Mouse (Mus musculus) cortical plate, adult 2 months (tissue): ENCODE results near the gene Limch1. TPM values are rescaled to one million over a fixed set of nuclear protein-coding genes. Genes with fewer than 3 reads are reported as not detected.

Experiments
- H3K27ac ChIP-seq: fragments of 200-500 bp; 2 replicates; pipeline ENCODE4 v1.5.1; 2012; ENCODE audit warnings: low read length, control low read depth, inconsistent platforms; ENCODE audit not compliant: insufficient read depth
- H3K4me1 ChIP-seq: fragments of 200-500 bp; 2 replicates; pipeline ENCODE4 v1.6.1; 2011; ENCODE audit warnings: low read length; ENCODE audit not compliant: control insufficient read depth, insufficient read depth
- H3K4me3 ChIP-seq: fragments of 200-500 bp; 2 replicates; pipeline ENCODE4 v1.5.1; 2011; ENCODE audit warnings: mild to moderate bottlenecking, low read length, control low read depth; ENCODE audit not compliant: insufficient read depth
- CTCF ChIP-seq: fragments of 200-500 bp; IDR thresholded peaks from 2 replicates; pipeline ENCODE4 v1.5.1; 2011; ENCODE audit warnings: mild to moderate bottlenecking, control low read depth, low read length; ENCODE audit not compliant: insufficient read depth; ENCODE audit errors: extremely low read depth
- POLR2A ChIP-seq: fragments of 200-500 bp; IDR thresholded peaks from 2 replicates; pipeline ENCODE4 v1.6.1; 2011; ENCODE audit warnings: mild to moderate bottlenecking, low read length, control low read depth; ENCODE audit not compliant: insufficient read depth; ENCODE audit errors: extremely low read depth
- polyA plus RNA-seq: library from polyadenylated mRNA; depleted of rRNA; stranded (reverse); fragments of >200 nt; gene quantifications from 2 replicates; pipeline ENCODE4 v1.2.3, GENCODE M21; 2012

Limch1 gene
- polyA plus RNA-seq, 1 experiment = 56.3 TPM

DNA sequence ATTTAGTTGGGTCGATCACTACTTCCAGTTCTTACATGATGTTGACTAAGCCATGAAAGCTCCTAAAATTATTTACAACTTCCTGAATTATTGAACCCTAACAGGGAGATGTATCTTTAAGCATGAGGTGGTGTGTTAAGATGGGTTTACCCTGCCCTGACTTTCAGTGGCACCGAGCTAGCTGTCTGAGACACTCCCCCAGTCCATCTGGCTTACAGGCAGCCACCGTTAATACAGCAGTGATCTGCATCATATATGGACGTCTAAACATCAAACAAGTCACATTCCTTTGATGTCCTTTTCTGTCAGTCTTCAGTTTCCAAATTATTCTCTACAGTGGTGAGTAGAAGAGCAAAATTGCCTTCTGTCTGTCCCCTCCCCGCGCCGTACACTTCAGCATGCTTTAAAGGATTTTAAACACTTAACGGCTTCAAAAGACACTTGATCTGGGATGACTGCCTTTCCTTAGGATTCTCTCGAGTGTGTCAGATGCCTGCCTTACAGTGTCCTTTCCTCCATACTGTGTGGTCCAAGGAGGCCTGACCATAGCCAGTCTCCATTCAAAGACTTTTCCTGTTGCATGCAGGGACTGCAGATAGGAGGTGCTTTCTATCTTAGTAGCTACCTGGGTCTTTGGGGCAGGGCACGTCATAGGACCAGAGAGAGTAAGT, 187.6 kb downstream of the Limch1 start:
- no peaks in the 10 kb centered on the region for H3K4me1 ChIP-seq
- H3K4me3 ChIP-seq = no peak overlapping the region
- no peak overlapping the region for H3K27ac ChIP-seq
- no peak for TF ChIP-seq CTCF
- TF ChIP-seq POLR2A = no peak

DNA sequence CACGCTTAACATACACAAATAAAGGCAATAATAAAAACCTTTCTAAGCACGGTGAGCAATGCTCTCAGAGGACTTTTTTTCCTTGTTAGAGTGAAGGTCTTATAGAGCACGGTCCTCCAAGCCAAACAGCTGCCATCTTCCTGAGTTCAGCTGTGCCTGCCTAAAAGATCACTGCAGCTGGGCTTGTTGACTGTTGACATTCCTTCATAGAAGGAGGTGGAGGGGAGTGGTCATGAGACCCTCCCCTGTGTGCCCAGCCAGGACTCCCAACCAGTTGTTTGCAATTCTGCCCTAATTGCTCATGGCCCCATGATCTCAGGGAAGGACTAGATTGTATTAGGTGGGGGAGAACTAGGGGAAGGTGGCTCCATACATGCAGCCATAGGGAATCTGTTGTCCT, 189.0 kb downstream of the Limch1 start:
- H3K4me1 ChIP-seq = no peaks in the 10 kb centered on the region
- no peak for TF ChIP-seq POLR2A
- no peak for TF ChIP-seq CTCF
- no peak overlapping the region for H3K27ac ChIP-seq
- H3K4me3 ChIP-seq = no peak overlapping the region

DNA sequence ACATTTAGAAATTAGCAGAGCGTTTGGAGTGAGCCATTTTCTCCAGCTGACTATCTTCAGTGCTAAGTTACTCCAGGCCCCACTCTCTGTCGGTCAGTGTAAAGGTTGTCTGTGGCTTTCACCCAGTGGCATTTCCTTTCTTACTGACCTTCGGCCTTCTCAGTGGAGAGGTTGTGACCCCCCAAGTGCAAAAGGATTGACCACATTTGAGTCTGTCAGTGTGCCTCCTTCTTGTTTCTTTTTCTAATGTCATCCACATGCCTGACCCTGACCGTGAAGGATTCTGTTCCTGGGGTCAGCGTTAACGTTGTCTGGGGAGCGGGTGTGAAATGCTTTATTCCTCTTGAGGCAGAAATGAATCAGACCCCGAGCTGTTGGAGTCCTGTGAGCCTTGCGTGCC, 191.7 kb downstream of the Limch1 start:
- Histone ChIP-seq H3K4me3 (no peak overlapping the region), H3K4me1 (no peaks in the 10 kb centered on the region), H3K27ac (no peak overlapping the region)
- TF ChIP-seq CTCF = no peak
- TF ChIP-seq POLR2A = no peak

DNA sequence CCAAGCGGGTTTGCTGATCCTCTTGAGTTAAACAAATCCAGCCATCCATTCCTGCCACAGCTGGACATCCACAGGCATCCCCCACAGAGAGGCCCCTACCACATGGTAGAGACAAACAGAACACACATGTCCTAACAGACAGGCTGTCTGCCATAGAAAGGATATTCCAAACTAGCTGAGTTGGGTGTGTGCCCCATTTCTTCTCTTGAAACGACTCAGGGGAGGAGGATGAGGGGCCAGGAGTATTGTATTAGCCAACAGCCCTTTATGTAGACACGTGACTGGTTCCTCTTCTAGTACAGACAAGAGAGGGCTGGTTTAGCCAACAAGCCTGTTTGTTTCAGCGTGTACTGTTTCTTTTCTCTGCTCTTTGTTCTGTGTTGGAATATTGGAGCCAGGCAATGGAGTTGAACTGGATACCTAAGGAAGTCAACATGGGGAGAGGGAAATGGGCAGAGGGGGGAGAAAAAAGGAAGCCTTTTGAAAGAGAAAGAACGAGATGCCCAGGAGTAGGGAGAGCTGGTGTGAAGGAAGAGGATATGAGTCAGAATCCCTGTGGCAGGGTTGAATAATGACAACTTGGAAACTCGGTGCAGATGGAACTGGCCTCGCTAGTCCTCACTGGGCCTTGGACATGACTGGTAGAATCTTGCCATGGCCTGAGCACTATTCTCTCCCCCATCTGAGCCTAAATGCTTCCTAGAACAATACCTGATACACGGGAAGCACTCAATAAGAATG, 196.3 kb downstream of the Limch1 start:
- H3K4me1 ChIP-seq = no peaks in the 10 kb centered on the region
- no peak for TF ChIP-seq POLR2A
- TF ChIP-seq CTCF = no peak
- H3K27ac ChIP-seq = no peak overlapping the region

DNA sequence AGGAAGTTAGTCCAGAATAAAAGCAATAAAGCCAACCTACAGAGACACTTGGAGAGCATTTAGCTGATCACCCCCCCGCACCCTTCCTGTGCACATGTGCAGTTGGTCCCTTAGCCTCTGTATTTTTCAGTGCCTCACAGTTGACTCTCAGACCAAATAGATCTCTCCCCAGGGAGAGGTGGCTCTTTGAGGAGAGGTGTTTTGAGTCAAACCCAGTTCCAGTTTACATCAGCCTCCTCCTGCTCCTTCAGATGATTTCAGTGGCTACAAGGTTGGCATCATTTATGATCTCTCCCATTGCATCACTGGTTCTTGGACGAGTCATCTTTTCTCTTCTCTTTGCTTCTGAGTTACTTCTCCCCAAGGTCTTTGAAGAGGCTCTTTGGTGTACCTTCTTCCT, 197.3 kb downstream of the Limch1 start:
- H3K27ac ChIP-seq = no peak overlapping the region
- no peak for TF ChIP-seq CTCF
- no peak for TF ChIP-seq POLR2A
- H3K4me3 ChIP-seq = no peak overlapping the region
- peaks cover 2% of the 10 kb centered on the region; the same call in 1 of the 2 replicates for H3K4me1 ChIP-seq

More for the DNA sequence above, 196.3 kb downstream of the Limch1 start:
- no peak overlapping the region for H3K4me3 ChIP-seq

DNA sequence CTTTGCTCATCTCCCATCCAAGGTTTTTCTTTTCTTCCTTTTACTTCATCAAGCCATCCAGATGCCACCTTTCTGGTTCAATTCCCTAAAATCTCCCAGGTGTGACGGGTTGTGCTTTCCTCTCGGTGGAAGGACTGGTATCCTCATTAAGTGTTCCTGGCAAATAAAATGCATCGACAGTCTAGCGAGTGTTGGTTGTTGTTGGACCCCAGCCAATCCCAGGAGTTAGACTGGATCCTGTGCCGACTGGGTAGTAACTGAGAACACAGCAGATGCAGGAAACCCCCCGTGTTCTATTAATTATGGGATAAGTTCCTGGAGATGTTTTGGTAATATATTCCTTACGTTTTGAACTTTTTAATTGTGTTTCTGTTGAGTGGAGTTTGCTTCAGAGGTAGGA, 197.9 kb downstream of the Limch1 start:
- TF ChIP-seq POLR2A = no peak
- TF ChIP-seq CTCF = no peak
- Histone ChIP-seq H3K4me3 (no peak overlapping the region), H3K4me1 (peaks cover 6% of the 10 kb centered on the region), H3K27ac (no peak overlapping the region)

GRCm38 (mm10) chr5:66947958-66948357, 202.3 kb downstream of the Limch1 start:
- no peak overlapping the region for H3K27ac ChIP-seq

GRCm38 (mm10) chr5:66949098-66949692, 203.6 kb downstream of the Limch1 start:
- Histone ChIP-seq H3K4me3 (no peak overlapping the region), H3K4me1 (peaks cover 8% of the 10 kb centered on the region), H3K27ac (no peak overlapping the region)
- TF ChIP-seq POLR2A (no peak), CTCF (no peak)

More at GRCm38 (mm10) chr5:66947958-66948357, 202.3 kb downstream of the Limch1 start:
- H3K4me1 ChIP-seq = peaks cover 8% of the 10 kb centered on the region
- no peak overlapping the region for H3K4me3 ChIP-seq
- TF ChIP-seq CTCF (no peak), POLR2A (no peak)

GRCm38 (mm10) chr5:66953375-66953774, 207.7 kb downstream of the Limch1 start:
- Histone ChIP-seq H3K27ac (no peak overlapping the region), H3K4me1 (peaks cover 2% of the 10 kb centered on the region), H3K4me3 (no peak overlapping the region)
- TF ChIP-seq CTCF (no peak), POLR2A (no peak)
